Mouse (Mus musculus): Measurements from ENCODE around the gene Prpsap1. TPM values are rescaled to one million over a fixed set of nuclear protein-coding genes. Genes with fewer than 3 reads are reported as not detected.
"Not testable (repeated sequence)": the region's sequence is repeated elsewhere in the genome, so short reads cannot be mapped to it uniquely, and the experiment has no call there.

Prpsap1 gene
- total RNA-seq, 2 experiments from 2014 or later: 70.6 to 82.9 TPM

DNA sequence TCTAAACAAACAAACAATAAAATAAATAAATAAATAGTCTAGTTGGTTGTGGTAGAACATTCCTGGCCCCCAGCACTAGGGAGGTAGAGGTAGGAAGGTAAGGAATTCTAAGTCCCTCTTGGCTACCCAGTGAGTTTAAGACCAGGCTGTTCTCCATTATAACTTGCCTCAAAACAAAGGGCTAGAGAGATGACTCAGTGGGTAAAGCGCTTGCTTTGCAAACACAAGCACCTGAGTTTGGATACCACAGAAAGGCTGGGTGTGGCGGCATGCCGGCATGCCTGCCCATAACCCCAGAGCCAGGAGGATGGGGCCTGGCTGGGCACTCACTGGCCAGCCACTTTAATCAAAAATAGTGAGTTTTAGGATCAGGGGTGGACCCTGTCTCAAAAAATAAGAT lies 28.0 kb upstream of the Prpsap1 start:
- no peak for DNase-seq (ENCODE audit: low spot score in 2 of 2)
- intact Hi-C loops (cut with DNase I): no loop called here

DNA sequence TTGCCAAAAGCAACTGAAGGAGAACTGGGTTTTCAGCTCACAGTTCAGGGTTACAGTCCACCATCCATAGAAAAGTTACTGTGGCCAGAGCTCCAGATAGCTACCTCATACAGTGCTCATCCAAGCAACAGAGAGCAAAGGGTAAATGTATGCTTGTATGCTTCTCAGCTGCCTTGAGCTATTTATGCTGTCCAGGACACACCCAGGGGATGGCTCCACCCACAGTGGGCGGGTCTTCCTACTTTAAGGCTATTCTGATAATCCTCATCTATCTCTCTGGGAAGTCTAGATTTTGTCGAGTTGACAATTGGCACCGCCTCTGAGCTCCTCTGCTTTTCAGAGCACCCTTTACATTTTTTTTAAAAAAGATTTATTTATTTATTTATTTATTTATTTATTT lies 27.1 kb upstream of the Prpsap1 start:
- DNase-seq (ENCODE audit: low spot score in 2 of 2): no peak
- intact Hi-C loops (cut with DNase I): no loop called here

DNA sequence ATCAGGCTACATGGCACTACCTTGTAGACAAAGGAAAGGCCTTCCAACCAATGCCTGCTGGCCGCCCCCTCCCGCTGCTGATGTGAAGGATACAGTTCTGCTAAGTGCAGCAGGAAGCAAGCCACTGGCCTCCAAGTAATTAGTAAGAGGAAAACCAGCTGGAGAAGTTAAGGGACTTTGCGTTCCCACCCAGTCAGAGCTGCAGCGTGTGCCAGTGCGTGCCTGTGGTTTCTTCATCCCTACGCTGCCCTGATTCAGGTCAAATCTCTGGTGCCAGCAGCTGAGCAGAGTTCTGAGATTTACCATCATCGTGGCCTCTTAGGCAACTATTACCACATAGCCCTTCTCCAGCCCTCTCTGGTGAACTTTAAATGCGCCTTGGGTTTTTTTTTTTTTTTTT lies 24.5 kb upstream of the Prpsap1 start:
- DNase-seq (ENCODE audit: low spot score in 2 of 2): no peak
- intact Hi-C loops (cut with DNase I): no loop called here

DNA sequence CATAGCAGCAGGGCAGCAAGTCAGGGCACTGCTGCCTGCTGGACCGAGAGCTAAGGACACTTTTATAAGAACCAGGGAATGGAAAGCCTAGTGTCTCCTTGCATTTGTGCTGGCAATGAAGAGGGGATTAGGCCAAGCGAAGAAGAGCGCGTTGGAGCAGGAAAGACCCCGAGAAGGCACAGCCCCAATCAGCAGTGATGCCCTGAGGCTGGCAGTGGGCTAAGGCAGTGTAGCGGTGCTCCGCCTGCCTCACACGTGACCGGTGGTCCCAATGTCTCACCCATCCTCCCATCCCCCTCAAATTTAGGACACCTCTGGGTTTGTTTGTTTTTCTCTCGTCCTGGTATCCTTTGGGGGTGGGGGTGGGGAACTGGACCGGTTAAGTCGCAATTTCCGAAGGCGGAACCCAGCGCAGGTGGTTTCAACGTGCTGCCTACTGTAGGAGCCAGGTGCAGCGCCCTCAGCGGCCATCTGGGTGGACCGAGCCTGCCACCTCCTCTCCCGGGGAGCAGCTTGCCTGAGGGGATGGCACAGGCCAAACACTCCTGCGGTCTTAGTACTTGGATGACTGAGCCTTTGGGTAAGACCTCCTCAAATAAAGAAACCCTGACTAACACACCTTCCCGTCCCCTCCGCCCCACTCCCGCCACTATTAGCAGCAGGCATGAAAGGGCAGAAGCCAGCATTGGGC lies 21.5 kb upstream of the Prpsap1 start:
- no peak for DNase-seq (ENCODE audit: low spot score in 2 of 2)
- intact Hi-C loops (cut with DNase I): no loop called here

DNA sequence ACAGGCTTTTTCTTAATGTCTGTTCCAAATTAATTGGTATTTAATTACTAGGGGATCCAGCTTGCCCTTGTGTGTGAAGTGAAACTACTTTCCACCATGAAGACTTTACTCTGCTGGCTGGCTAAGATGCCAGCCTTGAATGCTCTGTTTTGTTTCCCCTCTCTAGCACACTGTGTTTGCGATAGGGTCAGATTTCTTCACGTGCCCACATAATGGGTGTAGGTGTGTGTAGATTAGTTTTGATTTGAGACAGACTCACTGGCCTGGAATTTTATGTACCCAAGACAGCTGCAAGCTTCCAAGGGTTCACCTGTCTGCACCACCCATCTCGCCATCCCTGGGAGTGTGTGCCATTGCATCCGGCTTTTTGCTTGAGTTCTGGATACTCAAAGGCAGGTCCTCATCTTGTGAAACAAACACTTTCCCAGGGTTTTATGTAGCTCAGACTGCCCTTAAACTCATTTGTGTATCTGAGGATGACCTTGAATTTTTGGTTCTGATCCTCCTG lies 19.6 kb upstream of the Prpsap1 start:
- intact Hi-C loops (cut with DNase I): no loop called here
- DNase-seq (ENCODE audit: low spot score in 2 of 2): no peak

- no peak for DNase-seq (ENCODE audit: low spot score in 2 of 2)
- intact Hi-C loops (cut with DNase I): no loop called here
Measured at GRCm38 (mm10) chr11:116512987-116513386, 19.0 kb upstream of the Prpsap1 start.

GRCm38 (mm10) chr11:116512154-116512553 lies 18.2 kb upstream of the Prpsap1 start:
- DNase-seq (ENCODE audit: low spot score in 2 of 2): no peak
- intact Hi-C loops (cut with DNase I): no loop called here

- intact Hi-C loops (cut with DNase I): no loop called here
- DNase-seq (ENCODE audit: low spot score in 2 of 2): no peak
Measured at GRCm38 (mm10) chr11:116511301-116511868, 17.4 kb upstream of the Prpsap1 start.

- no peak for DNase-seq (ENCODE audit: low spot score in 2 of 2)
- intact Hi-C loops (cut with DNase I): no loop called here
Measured at GRCm38 (mm10) chr11:116508689-116509088, 14.7 kb upstream of the Prpsap1 start.

- intact Hi-C loops (cut with DNase I): no loop called here
- no peak for DNase-seq (ENCODE audit: low spot score in 2 of 2)
Measured at GRCm38 (mm10) chr11:116506151-116506875, 12.3 kb upstream of the Prpsap1 start.

- intact Hi-C loops (cut with DNase I): no loop called here
- DNase-seq (ENCODE audit: low spot score in 2 of 2): no peak
Measured at GRCm38 (mm10) chr11:116505573-116505972, 11.6 kb upstream of the Prpsap1 start.

- no peak for DNase-seq (ENCODE audit: low spot score in 2 of 2)
- intact Hi-C loops (cut with DNase I): no loop called here
Measured at GRCm38 (mm10) chr11:116504516-116504915, 10.5 kb upstream of the Prpsap1 start.

GRCm38 (mm10) chr11:116501005-116501746 lies 7.2 kb upstream of the Prpsap1 start:
- intact Hi-C loops (cut with DNase I): no loop called here
- DNase-seq (ENCODE audit: low spot score in 2 of 2): peak in 1 of 2 experiments; percentile 63

GRCm38 (mm10) chr11:116499018-116499417 lies 5.0 kb upstream of the Prpsap1 start:
- intact Hi-C loops (cut with DNase I): no loop called here
- DNase-seq (ENCODE audit: low spot score in 2 of 2): no peak

DNA sequence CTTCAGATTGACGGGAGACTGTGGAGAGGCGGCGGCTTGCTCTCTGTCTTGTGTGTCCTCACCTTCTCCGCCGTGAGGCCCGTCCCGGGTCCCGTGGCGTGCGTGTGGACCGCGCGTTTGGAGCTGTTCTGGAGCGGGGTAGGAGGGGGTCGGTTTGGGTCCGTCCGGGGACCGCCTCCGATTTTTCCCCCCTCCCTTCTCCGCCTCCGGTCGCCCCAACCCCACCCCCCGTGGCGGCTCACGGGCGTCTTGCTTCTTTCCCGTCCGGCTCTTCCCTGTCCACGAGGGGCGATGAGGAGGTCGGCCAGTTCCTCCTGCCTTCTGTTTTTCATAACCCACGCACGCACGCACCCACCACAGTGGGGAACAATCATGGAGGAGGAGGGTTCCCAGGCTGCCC lies 4.6 kb upstream of the Prpsap1 start:
- DNase-seq (ENCODE audit: low spot score in 2 of 2): no peak
- intact Hi-C loops (cut with DNase I): no loop called here

GRCm38 (mm10) chr11:116497313-116497712 lies 3.3 kb upstream of the Prpsap1 start:
- no peak for DNase-seq (ENCODE audit: low spot score in 2 of 2)
- intact Hi-C loops (cut with DNase I): no loop called here

DNA sequence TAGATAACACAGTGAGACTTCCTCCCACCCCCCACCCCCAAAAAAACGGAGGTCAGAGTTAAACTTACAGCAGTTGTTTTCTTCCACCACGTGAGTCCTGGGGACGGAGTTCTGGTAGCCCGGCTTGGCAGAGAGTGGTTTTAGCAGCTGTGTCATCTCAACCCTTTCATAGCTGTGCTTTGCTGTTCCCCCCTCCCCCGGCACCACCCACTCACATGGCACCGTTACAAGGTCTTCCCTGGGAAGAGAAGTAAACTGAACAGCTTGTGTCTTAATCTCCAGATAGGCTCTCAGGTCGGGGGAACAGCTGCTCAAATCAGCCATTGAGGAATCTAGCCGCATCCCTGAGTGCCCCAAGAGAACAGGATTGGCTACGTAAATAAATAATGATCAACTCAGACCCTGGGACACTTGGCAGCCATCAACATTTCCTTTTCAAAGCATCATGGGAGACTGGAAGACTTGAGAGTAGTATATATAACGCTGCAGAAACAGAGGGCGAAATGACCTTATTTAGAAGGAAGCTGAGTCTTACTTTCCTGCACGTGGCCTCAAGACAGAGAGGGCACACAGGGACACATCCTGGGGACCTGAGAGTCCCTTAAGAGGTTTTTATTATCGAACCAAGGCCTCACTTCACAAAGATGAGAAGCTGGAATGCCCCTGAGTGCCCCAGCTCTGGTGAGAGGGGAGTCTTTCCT lies 622 bp upstream of the Prpsap1 start:
- intact Hi-C loops (cut with DNase I): loop anchor here (5.0 kb wide), 1 partner anchor 38 kb away; the partner anchor contains the start of gene Sphk1
- DNase-seq (ENCODE audit: low spot score in 2 of 2): peak; percentile 67 to 89

- intact Hi-C loops (cut with DNase I): loop anchor here (5.0 kb wide), 1 partner anchor 39 kb away; the partner anchor contains the start of gene Sphk1
- DNase-seq (ENCODE audit: low spot score in 2 of 2): no peak
Measured at GRCm38 (mm10) chr11:116493191-116493590, 811 bp downstream of the Prpsap1 start.

DNA sequence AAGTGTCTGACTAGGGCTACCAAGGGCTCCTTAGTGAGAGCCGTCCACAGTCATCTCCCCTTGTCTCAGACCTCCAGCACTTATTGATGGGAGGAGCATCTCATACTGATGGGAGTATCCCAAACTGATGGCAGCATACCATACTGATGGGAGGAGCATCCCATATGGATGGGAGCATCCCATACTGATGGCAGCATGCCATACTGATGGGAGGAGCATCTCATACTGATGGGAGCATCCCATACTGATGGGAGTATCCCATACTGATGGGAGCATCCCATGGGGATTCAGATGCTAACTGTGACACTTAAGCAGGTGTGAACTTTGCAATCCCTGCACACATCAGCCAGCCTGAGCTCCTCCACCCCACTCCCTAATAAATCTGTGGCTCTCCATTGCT lies 1.5 kb downstream of the Prpsap1 start:
- intact Hi-C loops (cut with DNase I): loop anchor here (5.0 kb wide), 1 partner anchor 40 kb away; the partner anchor contains the start of gene Sphk1

More for the DNA sequence above, 1.5 kb downstream of the Prpsap1 start:
- not testable (repeated sequence) for DNase-seq (ENCODE audit: low spot score in 2 of 2)
